Mouse (Mus musculus) lung, postnatal 0 days (tissue): ENCODE data around the gene Nmrk1. TPM values are rescaled to one million over a fixed set of nuclear protein-coding genes. Genes with fewer than 3 reads are reported as not detected.
A peak's percentile ranks its signal among the peaks of the same experiment; 100 is the strongest.

Experiments used
- ATAC-seq: fragments of 200-750 bp; cut with Nextera tagmentation; 2 replicates; pipeline ENCODE4 v1.8.0; 2017; ENCODE audit warnings: moderate library complexity
- DNase-seq: peaks from one replicate; pipeline ENCODE4 v3.0.0-alpha.2; 2016; ENCODE audit warnings: low spot score
- H3K27ac ChIP-seq: fragments of 300-500 bp; sonication (generic); 2 replicates; pipeline ENCODE4 v1.5.1; 2014; ENCODE audit warnings: antibody characterized with exemption, mild to moderate bottlenecking, low read length, mixed read lengths
- H3K27me3 ChIP-seq: fragments of 300-500 bp; sonication (generic); replicated peaks from 2 replicates; pipeline ENCODE4 v1.6.1; 2014; ENCODE audit warnings: low read length, mixed read lengths; ENCODE audit not compliant: insufficient read depth
- H3K36me3 ChIP-seq: fragments of 300-500 bp; sonication (generic); 2 replicates; pipeline ENCODE4 v1.6.1; 2014; ENCODE audit warnings: low read length, mixed read lengths; ENCODE audit not compliant: insufficient read depth
- H3K4me1 ChIP-seq: fragments of 300-500 bp; sonication (generic); 2 replicates; pipeline ENCODE4 v1.6.1; 2014; ENCODE audit warnings: antibody characterized with exemption, low read depth, low read length, mixed read lengths; ENCODE audit not compliant: insufficient read depth
- H3K4me2 ChIP-seq: fragments of 300-500 bp; sonication (generic); replicated peaks from 2 replicates; pipeline ENCODE4 v1.6.1; 2014; ENCODE audit warnings: low read depth, mild to moderate bottlenecking, low read length, moderate library complexity, mixed read lengths
- H3K4me3 ChIP-seq: fragments of 300-500 bp; sonication (generic); 2 replicates; pipeline ENCODE4 v1.5.1; 2014; ENCODE audit warnings: low read depth, low read length
- H3K9ac ChIP-seq: fragments of 300-500 bp; sonication (generic); replicated peaks from 2 replicates; pipeline ENCODE4 v1.6.1; 2014; ENCODE audit warnings: low read depth, mild to moderate bottlenecking
- H3K9me3 ChIP-seq: fragments of 300-500 bp; sonication (generic); 2 replicates; pipeline ENCODE4 v1.6.1; 2016; ENCODE audit warnings: low read length, mixed read lengths
- CTCF ChIP-seq: IDR thresholded peaks from 2 replicates; pipeline ENCODE4 v1.5.1; 2016; ENCODE audit warnings: antibody characterized with exemption, mild to moderate bottlenecking
- EP300 ChIP-seq: IDR thresholded peaks from 2 replicates; pipeline ENCODE4 v1.6.1; 2016; ENCODE audit warnings: antibody characterized with exemption, mild to moderate bottlenecking, control low read depth
- WGBS: fragments of 180-500 bp; shearing (Covaris S2); extraction: QIAGEN DNeasy Blood & Tissue Kit; methylation state at CpG from one replicate; pipeline ENCODE4 v1.1.7; 2014; 5-methylcytosine and 5-hydroxymethylcytosine counted together
- polyA plus RNA-seq: library from polyadenylated mRNA; unstranded; fragments of >200 nt; fragmentation: Nextera tagmentation; extraction: Ambion mirVana; gene quantifications from 2 replicates; pipeline ENCODE4 v1.2.1, GENCODE M21; 2015

Nmrk1 gene
- polyA plus RNA-seq, 1 experiment from 2014 or later, result 5.0 TPM

- no peaks in the 10 kb centered on the region for H3K36me3 ChIP-seq
Observed at GRCm38 (mm10) chr19:18692768-18693167, 61.0 kb downstream of the Nmrk1 start.

DNA sequence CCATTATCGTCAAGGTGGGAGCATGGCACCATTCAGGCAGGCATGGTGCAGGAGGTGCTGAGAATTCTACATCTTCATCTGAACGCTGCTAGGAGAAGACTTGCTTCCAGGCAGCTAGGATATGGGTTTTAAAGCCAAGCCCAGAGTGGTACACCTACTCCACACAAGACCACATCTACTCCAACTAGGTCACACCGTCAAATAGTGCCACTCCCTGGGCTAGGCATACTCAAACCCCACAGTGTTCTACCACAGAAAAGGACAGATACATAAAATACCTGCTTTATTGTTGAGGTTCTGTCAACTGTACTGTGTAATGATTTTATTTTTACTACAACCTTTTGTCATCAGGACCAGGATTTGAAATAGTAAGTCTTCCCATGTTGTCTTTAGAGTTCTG is 63.4 kb downstream of the Nmrk1 start:
- TF ChIP-seq CTCF (no peak), EP300 (no peak)
- Histone ChIP-seq H3K9ac (no peak overlapping the region), H3K4me2 (no peak overlapping the region), H3K36me3 (no peaks in the 10 kb centered on the region), H3K9me3 (no peaks in the 10 kb centered on the region), H3K27ac (no peak overlapping the region), H3K27me3 (no peaks in the 10 kb centered on the region), H3K4me1 (no peaks in the 10 kb centered on the region), H3K4me3 (no peak overlapping the region)
- DNase-seq, result no peak
- WGBS, result 85% methylated on average over 3 of the region's 3 CpGs
- no peak for ATAC-seq

More at GRCm38 (mm10) chr19:18692768-18693167, 61.0 kb downstream of the Nmrk1 start:
- no peak overlapping the region for H3K27ac ChIP-seq
- no peak for ATAC-seq
- H3K9me3 ChIP-seq, result no peaks in the 10 kb centered on the region
- 84% methylated on average over 2 of the region's 2 CpGs for WGBS
- TF ChIP-seq EP300 (no peak), CTCF (no peak)
- H3K27me3 ChIP-seq, result no peaks in the 10 kb centered on the region
- no peak overlapping the region for H3K9ac ChIP-seq
- no peaks in the 10 kb centered on the region for H3K4me1 ChIP-seq
- H3K4me3 ChIP-seq, result no peak overlapping the region
- DNase-seq, result no peak
- no peak overlapping the region for H3K4me2 ChIP-seq

DNA sequence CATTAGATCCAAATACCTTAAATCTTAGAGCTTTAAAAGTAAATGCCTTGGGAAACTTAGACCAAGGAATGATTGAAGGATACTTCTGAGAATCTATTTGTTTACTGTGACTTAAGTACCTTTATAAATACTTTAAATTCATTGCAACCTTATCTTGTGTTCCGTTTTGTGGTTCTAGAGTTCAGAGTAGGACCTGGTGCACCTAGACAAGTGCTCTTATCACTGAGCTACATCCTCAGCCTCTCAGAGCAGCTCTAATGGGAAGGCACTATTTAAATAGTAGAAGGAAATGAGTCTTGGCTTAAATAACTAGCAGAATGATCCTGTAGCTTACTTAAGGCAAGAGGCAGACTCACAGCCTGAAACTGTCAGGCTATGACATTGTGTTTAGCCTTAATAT is 63.8 kb downstream of the Nmrk1 start:
- WGBS, result 48% methylated on average over 1 of the region's 1 CpGs

More for the DNA sequence above, 63.8 kb downstream of the Nmrk1 start:
- H3K4me3 ChIP-seq, result no peak overlapping the region
- no peaks in the 10 kb centered on the region for H3K27me3 ChIP-seq
- peak; percentile 32; the same call in 1 of the 2 replicates for TF ChIP-seq EP300
- no peak for TF ChIP-seq CTCF
- H3K36me3 ChIP-seq, result no peaks in the 10 kb centered on the region
- no peak overlapping the region for H3K9ac ChIP-seq
- no peaks in the 10 kb centered on the region for H3K4me1 ChIP-seq
- ATAC-seq (peak; percentile 44; the same call in 1 of the 2 replicates), DNase-seq (no peak)
- no peak overlapping the region for H3K4me2 ChIP-seq
- no peak overlapping the region for H3K27ac ChIP-seq
- H3K9me3 ChIP-seq, result no peaks in the 10 kb centered on the region

Other genes with a start within 250 kb of the Nmrk1 start
- 215 and 248 TPM in 2 replicates for gene Ostf1, start 127 bp upstream of the Nmrk1 start, polyA plus RNA-seq
- gene Carnmt1, start 38.8 kb downstream of the Nmrk1 start, polyA plus RNA-seq, result 21.1 and 25.1 TPM in 2 replicates
- 18.5 and 19.8 TPM in 2 replicates for gene D030056L22Rik, start 81.2 kb downstream of the Nmrk1 start, polyA plus RNA-seq
- 4.5 and 5.7 TPM in 2 replicates for gene Trpm6, start 118.0 kb downstream of the Nmrk1 start, polyA plus RNA-seq